Mouse (Mus musculus) liver, postnatal 0 days (tissue): ENCODE measurements around the gene Tnrc18. TPM values are rescaled to one million over a fixed set of nuclear protein-coding genes. Genes with fewer than 3 reads are reported as not detected.

Experiments used
- ATAC-seq: fragments of 200-750 bp; cut with Nextera tagmentation; 2 replicates; pipeline ENCODE4 v1.8.0; 2017; ENCODE audit warnings: mild to moderate bottlenecking, moderate library complexity
- DNase-seq: peaks from one replicate; pipeline ENCODE4 v3.0.0-alpha.2; 2016
- H3K27ac ChIP-seq: fragments of 300-500 bp; sonication (generic); 2 replicates; pipeline ENCODE4 v1.5.1; 2014; ENCODE audit warnings: antibody characterized with exemption, moderate library complexity, mild to moderate bottlenecking, low read depth
- H3K27me3 ChIP-seq: fragments of 300-500 bp; sonication (generic); 2 replicates; pipeline ENCODE4 v1.6.1; 2014; ENCODE audit warnings: low read length, control low read depth, mixed read lengths; ENCODE audit not compliant: insufficient read depth
- H3K36me3 ChIP-seq: fragments of 300-500 bp; sonication (generic); replicated peaks from 2 replicates; pipeline ENCODE4 v1.6.1; 2014; ENCODE audit warnings: mild to moderate bottlenecking, control low read depth, low read length, moderate library complexity, mixed read lengths; ENCODE audit not compliant: insufficient read depth
- H3K4me1 ChIP-seq: fragments of 300-500 bp; sonication (generic); 2 replicates; pipeline ENCODE4 v1.6.1; 2014; ENCODE audit warnings: antibody characterized with exemption, mild to moderate bottlenecking, control low read depth; ENCODE audit not compliant: insufficient read depth
- H3K4me2 ChIP-seq: fragments of 300-500 bp; sonication (generic); 2 replicates; pipeline ENCODE4 v1.6.1; 2014; ENCODE audit warnings: low read depth, mild to moderate bottlenecking, low read length, moderate library complexity, mixed read lengths
- H3K4me3 ChIP-seq: fragments of 300-500 bp; sonication (generic); 2 replicates; pipeline ENCODE4 v1.5.1; 2014; ENCODE audit warnings: low read depth, low read length
- H3K9ac ChIP-seq: fragments of 300-500 bp; sonication (generic); replicated peaks from 2 replicates; pipeline ENCODE4 v1.6.1; 2014; ENCODE audit warnings: mild to moderate bottlenecking, moderate library complexity
- H3K9me3 ChIP-seq: fragments of 300-500 bp; sonication (generic); 2 replicates; pipeline ENCODE4 v1.6.1; 2016; ENCODE audit warnings: mild to moderate bottlenecking, control low read depth, low read length, mixed read lengths
- CTCF ChIP-seq: sonication (generic); IDR thresholded peaks from 2 replicates; pipeline ENCODE4 v1.5.1; 2016; ENCODE audit warnings: antibody characterized with exemption, low read depth
- EP300 ChIP-seq: IDR thresholded peaks from 2 replicates; pipeline ENCODE4 v1.6.1; 2016; ENCODE audit warnings: antibody characterized with exemption, low read depth, mild to moderate bottlenecking
- WGBS: fragments of 180-500 bp; shearing (Covaris S2); extraction: QIAGEN DNeasy Blood & Tissue Kit; methylation state at CpG from one replicate; pipeline ENCODE4 v1.1.7; 2014; ENCODE audit not compliant: insufficient replicate concordance; 5-methylcytosine and 5-hydroxymethylcytosine counted together
- polyA plus RNA-seq: library from polyadenylated mRNA; unstranded; fragments of >200 nt; fragmentation: Nextera tagmentation; extraction: Ambion mirVana; gene quantifications from 2 replicates; pipeline ENCODE4 v1.2.1, GENCODE M21; 2015

Tnrc18 gene
- polyA plus RNA-seq, 1 experiment from 2014 or later: 4.0 TPM

GRCm38 (mm10) chr5:142730295-142730694 is 87.2 kb downstream of the Tnrc18 start:
- no peaks in the 10 kb centered on the region for H3K27me3 ChIP-seq
- TF ChIP-seq EP300 (no peak), CTCF (no peak)
- no peak overlapping the region for H3K9ac ChIP-seq
- ATAC-seq: no peak
- H3K27ac ChIP-seq: no peak overlapping the region
- no peak overlapping the region for H3K4me3 ChIP-seq
- peaks cover 65% of the 10 kb centered on the region for H3K36me3 ChIP-seq
- no peaks in the 10 kb centered on the region for H3K9me3 ChIP-seq
- no peak overlapping the region for H3K4me2 ChIP-seq
- no peak for DNase-seq
- no peaks in the 10 kb centered on the region for H3K4me1 ChIP-seq
- WGBS: 69% methylated on average over 12 of the region's 12 CpGs

GRCm38 (mm10) chr5:142728301-142728700 is 89.2 kb downstream of the Tnrc18 start:
- TF ChIP-seq EP300: no peak
- no peak for TF ChIP-seq CTCF
- ATAC-seq (no peak), DNase-seq (no peak)
- H3K27ac ChIP-seq: no peak overlapping the region
- no peaks in the 10 kb centered on the region for H3K4me1 ChIP-seq
- H3K36me3 ChIP-seq: peaks cover 51% of the 10 kb centered on the region
- H3K4me2 ChIP-seq: no peak overlapping the region
- 91% methylated on average over 16 of the region's 16 CpGs for WGBS
- H3K9ac ChIP-seq: no peak overlapping the region
- H3K4me3 ChIP-seq: no peak overlapping the region
- H3K9me3 ChIP-seq: no peaks in the 10 kb centered on the region
- no peaks in the 10 kb centered on the region for H3K27me3 ChIP-seq

- no peak overlapping the region for H3K9ac ChIP-seq
- TF ChIP-seq EP300 (no peak), CTCF (no peak)
- H3K4me1 ChIP-seq: no peaks in the 10 kb centered on the region
- no peak overlapping the region for H3K4me2 ChIP-seq
- H3K36me3 ChIP-seq: peaks cover 39% of the 10 kb centered on the region
- H3K9me3 ChIP-seq: no peaks in the 10 kb centered on the region
- no peak overlapping the region for H3K4me3 ChIP-seq
- DNase-seq (no peak), ATAC-seq (no peak)
- no peaks in the 10 kb centered on the region for H3K27me3 ChIP-seq
- no peak overlapping the region for H3K27ac ChIP-seq
- whole genome bisulfite sequencing: 73% methylated on average over 6 of the region's 6 CpGs
Measured at GRCm38 (mm10) chr5:142726748-142727147, 90.7 kb downstream of the Tnrc18 start.

GRCm38 (mm10) chr5:142724265-142724664 is 93.2 kb downstream of the Tnrc18 start:
- no peak for TF ChIP-seq EP300
- TF ChIP-seq CTCF: no peak
- DNase-seq (no peak), ATAC-seq (no peak)
- Histone ChIP-seq H3K36me3 (peaks cover 23% of the 10 kb centered on the region), H3K27ac (no peak overlapping the region), H3K27me3 (no peaks in the 10 kb centered on the region), H3K9me3 (no peaks in the 10 kb centered on the region), H3K4me2 (no peak overlapping the region), H3K9ac (no peak overlapping the region), H3K4me1 (no peaks in the 10 kb centered on the region), H3K4me3 (no peak overlapping the region)
- WGBS: 81% methylated on average over 7 of the region's 7 CpGs

GRCm38 (mm10) chr5:142723520-142724133 is 93.8 kb downstream of the Tnrc18 start:
- 13% methylated on average over 7 of the region's 7 CpGs for WGBS
- ATAC-seq: peak; percentile 41

GRCm38 (mm10) chr5:142719897-142720296 is 97.6 kb downstream of the Tnrc18 start:
- H3K9ac ChIP-seq: no peak overlapping the region
- TF ChIP-seq CTCF (no peak), EP300 (no peak)
- H3K36me3 ChIP-seq: no peaks in the 10 kb centered on the region
- H3K9me3 ChIP-seq: no peaks in the 10 kb centered on the region
- no peaks in the 10 kb centered on the region for H3K27me3 ChIP-seq
- H3K4me3 ChIP-seq: no peak overlapping the region
- no peak overlapping the region for H3K27ac ChIP-seq
- no peaks in the 10 kb centered on the region for H3K4me1 ChIP-seq
- no peak for ATAC-seq
- no peak overlapping the region for H3K4me2 ChIP-seq
- 74% methylated on average over 13 of the region's 13 CpGs for WGBS
- DNase-seq: no peak

More at GRCm38 (mm10) chr5:142723520-142724133, 93.8 kb downstream of the Tnrc18 start:
- Histone ChIP-seq H3K27me3 (no peaks in the 10 kb centered on the region), H3K4me3 (no peak overlapping the region), H3K4me1 (no peaks in the 10 kb centered on the region), H3K36me3 (peaks cover 17% of the 10 kb centered on the region), H3K9ac (no peak overlapping the region), H3K9me3 (no peaks in the 10 kb centered on the region), H3K27ac (no peak overlapping the region), H3K4me2 (peak overlapping the region; percentile 52)
- peak; percentile 86 for TF ChIP-seq CTCF
- no peak for TF ChIP-seq EP300
- DNase-seq: peak; percentile 71

GRCm38 (mm10) chr5:142718486-142718885 is 99.0 kb downstream of the Tnrc18 start:
- Histone ChIP-seq H3K4me3 (no peak overlapping the region), H3K36me3 (no peaks in the 10 kb centered on the region), H3K4me2 (no peak overlapping the region), H3K4me1 (no peaks in the 10 kb centered on the region), H3K27ac (no peak overlapping the region), H3K9ac (no peak overlapping the region), H3K9me3 (no peaks in the 10 kb centered on the region), H3K27me3 (no peaks in the 10 kb centered on the region)
- DNase-seq (no peak), ATAC-seq (no peak)
- WGBS: 64% methylated on average over 25 of the region's 25 CpGs
- TF ChIP-seq CTCF (no peak), EP300 (no peak)
